Mouse (Mus musculus) intestine, embryonic 14.5 days (tissue): ENCODE measurements around the gene Vwce. TPM values are rescaled to one million over a fixed set of nuclear protein-coding genes. Genes with fewer than 3 reads are reported as not detected.

Experiments
- ATAC-seq: fragments of 200-750 bp; cut with Nextera tagmentation; replicated peaks from 2 replicates; pipeline ENCODE4 v1.8.0; 2017; ENCODE audit warnings: low read depth, moderate number of reproducible peaks, moderate TSS enrichment, moderate library complexity; ENCODE audit not compliant: low FRiP score, low TSS enrichment
- DNase-seq: peaks from one replicate; pipeline ENCODE4 v3.0.0-alpha.2; 2018; ENCODE audit warnings: low spot score
- H3K27ac ChIP-seq: fragments of 300-500 bp; sonication (generic); 2 replicates; pipeline ENCODE4 v1.5.1; 2014; ENCODE audit warnings: low read depth, mild to moderate bottlenecking, control low read depth
- H3K27me3 ChIP-seq: fragments of 300-500 bp; sonication (generic); replicated peaks from 2 replicates; pipeline ENCODE4 v1.6.1; 2014; ENCODE audit warnings: low read length, control low read depth; ENCODE audit not compliant: control insufficient read depth, insufficient read depth
- H3K36me3 ChIP-seq: fragments of 300-500 bp; sonication (generic); 2 replicates; pipeline ENCODE4 v1.6.1; 2014; ENCODE audit warnings: low read length, control low read depth; ENCODE audit not compliant: control insufficient read depth, insufficient read depth
- H3K4me1 ChIP-seq: fragments of 300-500 bp; sonication (generic); replicated peaks from 2 replicates; pipeline ENCODE4 v1.6.1; 2014; ENCODE audit warnings: low read length, control low read depth, mixed read lengths; ENCODE audit not compliant: control insufficient read depth, insufficient read depth
- H3K4me2 ChIP-seq: fragments of 300-500 bp; sonication (generic); 2 replicates; pipeline ENCODE4 v1.6.1; 2014; ENCODE audit warnings: low read length
- H3K4me3 ChIP-seq: fragments of 300-500 bp; sonication (generic); 2 replicates; pipeline ENCODE4 v1.5.1; 2014; ENCODE audit warnings: low read depth, low read length, control low read depth, mixed read lengths
- H3K9ac ChIP-seq: fragments of 300-500 bp; sonication (generic); 2 replicates; pipeline ENCODE4 v1.6.1; 2014; ENCODE audit warnings: mild to moderate bottlenecking, low read length
- H3K9me3 ChIP-seq: fragments of 300-500 bp; sonication (generic); 2 replicates; pipeline ENCODE4 v1.6.1; 2016; ENCODE audit warnings: low read length, control low read depth; ENCODE audit not compliant: control insufficient read depth
- WGBS: fragments of 180-500 bp; shearing (Covaris S2); extraction: QIAGEN DNeasy Blood & Tissue Kit; methylation state at CpG from one replicate; pipeline ENCODE4 v1.1.7; 2014; 5-methylcytosine and 5-hydroxymethylcytosine counted together
- polyA plus RNA-seq: library from polyadenylated mRNA; unstranded; fragments of >200 nt; fragmentation: Nextera tagmentation; extraction: Ambion mirVana; gene quantifications from 2 replicates; pipeline ENCODE4 v1.2.1, GENCODE M21; 2014

Vwce gene
- polyA plus RNA-seq, 1 experiment from 2014 or later, result 2.8 TPM

DNA sequence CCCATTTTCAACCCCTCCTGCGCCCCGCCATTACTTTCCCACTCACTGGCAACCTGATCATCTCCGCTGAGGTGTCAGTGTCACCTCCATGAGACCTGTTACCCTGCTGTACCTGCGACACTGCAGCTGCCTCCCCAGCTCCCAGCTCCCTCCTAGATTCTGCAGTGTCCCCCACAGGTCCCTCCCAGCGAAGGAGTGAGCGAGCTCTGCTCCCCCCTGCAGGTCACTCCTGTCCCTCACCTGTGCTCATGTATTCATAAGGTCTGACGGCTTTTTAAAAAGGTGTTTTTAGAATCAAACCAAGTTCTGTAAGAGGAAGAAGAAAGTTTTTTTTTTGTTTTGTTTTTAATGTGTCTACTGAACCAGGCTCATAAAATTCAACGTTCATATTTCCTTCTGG lies 68.1 kb downstream of the Vwce start:
- no peaks in the 10 kb centered on the region for H3K27me3 ChIP-seq
- H3K4me3 ChIP-seq, result no peak overlapping the region
- H3K9ac ChIP-seq, result no peak overlapping the region
- WGBS, result 79% methylated on average over 8 of the region's 8 CpGs
- H3K9me3 ChIP-seq, result no peaks in the 10 kb centered on the region
- H3K36me3 ChIP-seq, result peaks cover 10% of the 10 kb centered on the region; the same call in 1 of the 2 replicates
- no peak overlapping the region for H3K27ac ChIP-seq
- H3K4me1 ChIP-seq, result peaks cover 41% of the 10 kb centered on the region
- no peak overlapping the region for H3K4me2 ChIP-seq
- ATAC-seq (no peak), DNase-seq (no peak)

DNA sequence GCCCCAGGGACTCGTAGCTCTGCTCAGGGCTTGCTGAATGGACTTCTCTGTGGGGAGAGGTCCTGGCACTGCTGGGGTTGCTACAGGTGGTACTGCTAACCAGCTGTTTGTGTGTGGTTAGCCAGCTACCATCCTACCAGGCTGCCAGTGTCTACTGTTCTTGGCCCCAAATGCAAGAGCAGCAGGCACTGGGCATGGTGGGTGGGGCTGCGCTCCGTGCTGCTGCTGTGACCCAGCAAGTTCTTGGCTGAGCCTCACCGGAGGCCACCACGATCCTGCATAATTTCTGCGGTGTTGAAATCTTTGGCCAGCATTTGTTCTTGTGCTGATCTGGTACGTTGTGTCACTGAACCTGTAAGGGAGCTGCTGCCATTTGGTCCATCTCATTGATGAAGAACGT lies 69.5 kb downstream of the Vwce start:
- H3K4me2 ChIP-seq, result no peak overlapping the region
- peaks cover 20% of the 10 kb centered on the region for H3K36me3 ChIP-seq
- ATAC-seq (no peak), DNase-seq (no peak)
- H3K4me1 ChIP-seq, result peaks cover 27% of the 10 kb centered on the region
- H3K27me3 ChIP-seq, result no peaks in the 10 kb centered on the region
- no peak overlapping the region for H3K9ac ChIP-seq
- H3K27ac ChIP-seq, result no peak overlapping the region
- no peak overlapping the region for H3K4me3 ChIP-seq
- 90% methylated on average over 8 of the region's 8 CpGs for WGBS
- H3K9me3 ChIP-seq, result no peaks in the 10 kb centered on the region

DNA sequence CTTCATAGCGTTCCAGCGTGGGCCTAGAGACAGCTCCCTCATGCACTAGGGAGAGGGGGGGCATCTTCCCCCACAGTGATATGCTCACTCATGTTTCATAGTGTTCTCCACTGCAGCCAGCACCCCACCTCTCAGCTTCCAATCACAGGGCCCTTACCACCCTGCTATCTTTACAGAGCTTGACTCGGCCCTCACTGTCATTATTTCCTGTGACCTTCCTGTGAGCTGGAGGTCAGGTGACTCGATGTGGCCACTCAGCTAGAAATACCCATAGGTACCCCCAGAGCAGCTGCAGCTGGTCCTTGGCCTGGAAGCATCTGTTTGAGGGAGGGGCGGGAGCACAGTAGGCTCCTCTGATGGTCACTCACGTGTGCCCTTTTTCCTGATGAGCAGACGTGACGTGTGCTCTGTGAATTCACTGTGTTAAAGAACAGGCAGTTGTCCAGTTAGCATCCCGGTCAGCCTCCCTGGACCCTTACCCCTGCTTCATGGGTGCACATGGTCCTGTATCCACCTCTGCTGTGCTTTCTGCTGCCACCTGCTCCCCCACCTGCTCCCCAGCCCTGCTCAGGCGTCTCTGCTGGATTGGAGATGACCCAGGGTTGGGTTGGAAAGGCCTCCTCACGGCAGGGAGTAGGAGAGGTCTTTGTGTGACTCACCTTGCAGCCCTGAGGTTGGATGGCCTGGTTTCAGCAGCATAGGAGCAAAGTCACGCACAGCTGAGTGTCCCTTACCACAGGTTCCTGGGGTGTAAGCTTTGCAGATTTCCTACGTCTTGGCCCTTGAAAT lies 73.3 kb downstream of the Vwce start:
- WGBS, result 81% methylated on average over 13 of the region's 13 CpGs
- no peaks in the 10 kb centered on the region; the same call in 1 of the 2 replicates for H3K4me1 ChIP-seq
- no peaks in the 10 kb centered on the region for H3K27me3 ChIP-seq
- no peak overlapping the region for H3K4me3 ChIP-seq
- ATAC-seq, result no peak
- H3K4me2 ChIP-seq, result no peak overlapping the region
- H3K9me3 ChIP-seq, result no peaks in the 10 kb centered on the region
- no peak for DNase-seq
- H3K36me3 ChIP-seq, result peaks cover 44% of the 10 kb centered on the region
- no peak overlapping the region for H3K27ac ChIP-seq
- H3K9ac ChIP-seq, result no peak overlapping the region

DNA sequence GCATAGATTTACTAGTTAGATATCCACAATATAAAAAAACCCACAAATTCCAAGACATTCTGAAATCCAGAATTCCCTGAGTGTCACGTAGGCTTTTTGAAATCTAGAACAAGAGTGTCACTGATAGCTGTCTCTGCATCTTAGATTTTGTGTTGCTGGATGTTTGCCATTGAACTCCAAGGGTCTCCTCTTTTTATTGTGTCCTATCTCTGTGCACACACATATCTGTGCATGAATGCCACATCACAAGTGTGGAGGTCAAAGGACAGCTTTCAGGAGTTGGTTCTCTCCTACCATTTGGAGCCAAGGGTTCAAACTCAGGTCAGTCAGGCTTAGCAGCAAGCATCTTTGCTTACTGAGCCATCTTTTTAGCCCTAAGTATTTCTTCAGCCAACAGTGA lies 73.9 kb downstream of the Vwce start:
- Histone ChIP-seq H3K9ac (no peak overlapping the region), H3K36me3 (peaks cover 50% of the 10 kb centered on the region), H3K4me2 (no peak overlapping the region), H3K27ac (no peak overlapping the region), H3K27me3 (no peaks in the 10 kb centered on the region), H3K9me3 (no peaks in the 10 kb centered on the region), H3K4me1 (no peaks in the 10 kb centered on the region; the same call in 1 of the 2 replicates), H3K4me3 (no peak overlapping the region)
- 95% methylated on average over 1 of the region's 1 CpGs for WGBS
- DNase-seq (no peak), ATAC-seq (no peak)

DNA sequence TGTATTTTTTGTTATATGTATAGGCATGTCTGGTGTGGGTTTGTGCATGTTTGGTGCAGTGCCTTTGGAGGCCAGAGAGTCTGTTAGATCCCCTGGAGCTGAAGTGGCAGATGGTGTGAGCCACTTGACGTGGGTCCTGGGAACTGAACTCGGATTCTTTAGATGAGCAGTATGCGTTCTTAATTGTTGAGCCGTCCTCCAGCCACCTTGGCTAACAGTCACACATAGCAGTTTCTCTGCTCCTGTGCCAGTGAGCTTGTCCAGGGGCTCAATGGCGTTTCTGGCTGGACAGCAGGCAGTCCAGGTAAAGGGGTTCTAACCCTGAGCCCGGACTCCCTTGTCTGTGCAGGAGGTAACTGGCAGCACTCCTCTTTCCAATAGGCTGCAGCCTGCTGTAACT lies 74.9 kb downstream of the Vwce start:
- Histone ChIP-seq H3K36me3 (peaks cover 60% of the 10 kb centered on the region), H3K4me1 (no peaks in the 10 kb centered on the region; the same call in 1 of the 2 replicates), H3K4me2 (no peak overlapping the region), H3K4me3 (no peak overlapping the region), H3K27me3 (no peaks in the 10 kb centered on the region), H3K9me3 (no peaks in the 10 kb centered on the region), H3K9ac (no peak overlapping the region), H3K27ac (no peak overlapping the region)
- 81% methylated on average over 6 of the region's 6 CpGs for WGBS
- ATAC-seq, result no peak
- DNase-seq, result no peak

DNA sequence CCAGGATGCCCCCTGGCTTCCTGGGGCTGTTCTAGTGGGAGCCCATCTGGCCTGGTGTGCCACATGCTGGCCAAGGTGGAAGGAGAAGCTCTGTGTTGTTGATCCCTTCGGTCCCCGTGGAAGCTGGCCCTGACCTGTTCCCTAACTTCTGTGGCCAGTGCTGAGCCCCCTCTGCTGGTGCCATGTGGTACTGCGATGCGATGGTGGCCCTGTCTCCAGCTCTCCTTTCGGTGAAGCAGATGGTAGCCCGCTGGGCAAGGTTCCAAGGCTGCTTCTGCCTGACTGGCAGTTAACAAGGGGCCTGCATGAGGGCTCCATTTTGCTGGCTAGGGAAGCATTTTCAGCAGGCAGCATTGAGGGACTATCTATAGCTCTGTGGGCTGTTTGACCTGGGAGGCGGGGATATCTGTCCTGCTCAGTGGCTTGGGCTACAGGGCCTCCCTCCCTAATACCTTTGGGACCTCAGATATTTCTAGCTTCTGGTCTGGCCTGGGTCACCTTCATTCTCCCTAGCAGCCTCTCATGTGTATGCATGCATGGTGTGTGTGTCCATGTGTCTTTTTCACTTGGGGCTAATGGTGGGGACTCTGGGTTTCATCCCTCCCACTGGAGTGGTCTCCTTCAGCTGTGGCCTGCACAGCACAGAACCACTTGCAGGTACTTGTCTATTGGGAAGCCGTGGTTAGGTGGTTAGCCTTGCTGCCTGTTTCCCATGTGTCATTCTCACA lies 75.5 kb downstream of the Vwce start:
- 23% methylated on average over 8 of the region's 8 CpGs for WGBS
- Histone ChIP-seq H3K27ac (peak overlapping the region; percentile 39; the same call in 1 of the 2 replicates), H3K4me1 (no peaks in the 10 kb centered on the region; the same call in 1 of the 2 replicates), H3K27me3 (no peaks in the 10 kb centered on the region), H3K4me2 (no peak overlapping the region), H3K9me3 (no peaks in the 10 kb centered on the region), H3K9ac (no peak overlapping the region), H3K4me3 (no peak overlapping the region), H3K36me3 (peaks cover 63% of the 10 kb centered on the region)
- ATAC-seq (peak; percentile 65), DNase-seq (peak; percentile 98)

DNA sequence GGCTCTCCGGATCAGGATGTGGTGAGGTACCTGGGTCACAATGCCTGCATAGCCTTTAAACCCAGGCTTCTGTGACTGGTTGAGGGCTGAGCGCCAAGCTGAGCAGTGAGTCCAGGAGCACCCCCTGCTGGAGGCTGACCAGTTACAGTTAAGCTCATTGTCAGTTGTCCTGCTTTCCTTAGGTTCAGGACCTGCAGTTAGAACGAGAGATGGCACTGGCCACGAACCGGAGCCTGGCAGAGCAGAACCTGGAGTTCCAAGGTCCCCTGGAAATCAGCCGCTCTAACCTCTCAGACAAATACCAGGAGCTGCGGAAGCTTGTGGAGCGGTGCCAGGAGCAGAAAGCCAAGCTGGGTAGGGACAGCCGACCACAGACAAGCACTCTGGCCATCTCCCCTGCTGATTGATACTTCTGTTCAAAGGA lies 76.1 kb downstream of the Vwce start:
- Histone ChIP-seq H3K9ac (no peak overlapping the region), H3K27ac (no peak overlapping the region), H3K27me3 (no peaks in the 10 kb centered on the region), H3K36me3 (peaks cover 63% of the 10 kb centered on the region), H3K4me3 (no peak overlapping the region), H3K4me1 (no peaks in the 10 kb centered on the region; the same call in 1 of the 2 replicates), H3K4me2 (no peak overlapping the region), H3K9me3 (no peaks in the 10 kb centered on the region)
- ATAC-seq (0 out of 2 replicates have a peak, but pooled peaks have one; percentile 21), DNase-seq (peak; percentile 68)
- 81% methylated on average over 9 of the region's 9 CpGs for WGBS

DNA sequence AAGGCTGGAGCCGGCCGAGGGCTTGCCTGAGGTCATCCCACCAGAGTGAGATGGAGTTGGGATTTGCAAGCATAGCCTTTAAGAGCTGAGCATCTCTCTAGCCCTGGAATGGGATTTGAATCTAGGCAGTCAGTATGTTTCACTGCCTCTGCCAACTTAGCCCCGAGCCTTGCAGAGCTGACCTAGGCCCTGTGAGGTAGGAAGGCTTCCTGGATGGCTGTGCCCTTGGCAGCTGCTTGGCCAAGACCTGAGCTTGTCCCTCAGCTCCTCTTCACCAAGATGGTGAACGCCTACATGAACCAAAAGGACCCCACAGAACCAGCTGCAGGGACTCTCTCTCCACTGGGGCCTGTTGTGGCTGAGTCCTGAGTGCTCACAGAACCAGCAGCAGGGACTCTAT lies 76.7 kb downstream of the Vwce start:
- Histone ChIP-seq H3K9me3 (no peaks in the 10 kb centered on the region), H3K4me2 (no peak overlapping the region), H3K9ac (no peak overlapping the region), H3K27me3 (no peaks in the 10 kb centered on the region), H3K27ac (no peak overlapping the region), H3K4me3 (no peak overlapping the region), H3K36me3 (peaks cover 63% of the 10 kb centered on the region), H3K4me1 (no peaks in the 10 kb centered on the region; the same call in 1 of the 2 replicates)
- WGBS, result 92% methylated on average over 4 of the region's 4 CpGs
- DNase-seq (no peak), ATAC-seq (no peak)
